Mouse (Mus musculus): Measurements from ENCODE around the gene Itk. TPM values are rescaled to one million over a fixed set of nuclear protein-coding genes. Genes with fewer than 3 reads are reported as not detected.

Itk gene
- polyA plus RNA-seq, 1 experiment from 2014 or later, result 0.03 TPM

DNA sequence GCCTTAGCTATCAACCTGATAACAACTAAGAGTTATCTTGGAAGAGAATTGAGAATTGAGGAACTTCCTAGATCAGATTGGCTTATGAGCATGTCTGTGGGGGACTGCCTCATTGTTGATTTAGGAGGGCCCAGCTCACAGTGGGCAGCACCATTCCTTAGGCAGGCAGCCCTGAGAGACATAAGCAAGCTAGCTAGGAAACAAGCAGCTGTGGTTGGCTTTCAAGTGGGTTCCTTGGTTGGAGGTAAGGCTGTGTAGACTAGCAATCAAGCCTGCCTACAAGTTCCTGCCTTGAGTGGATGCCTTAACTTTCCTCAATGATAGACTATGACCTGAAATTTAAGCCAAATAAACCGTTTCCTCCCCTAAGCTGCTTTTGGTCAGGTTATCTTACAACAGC lies 30.9 kb downstream of the Itk start:
- in situ Hi-C loops (cut with MboI; ENCODE audit: low pct_unique_long_range_greater_than_20kb), result no loop called here
- no peak for TF ChIP-seq CTCF (IDR thresholded peaks at IDR 0.05)
- ChIA-PET POLR2A (interaction anchor here (0.7 kb wide), 1 partner anchor 877 kb away, joined by 8 read pairs; no protein-coding TSS in a partner anchor), CTCF (no interaction called here)
- peaks cover 22% of the 10 kb centered on the region for H3K27me3 ChIP-seq
- DNase-seq (ENCODE audit: low read depth, low spot score) (no peak), ATAC-seq (no peak)

DNA sequence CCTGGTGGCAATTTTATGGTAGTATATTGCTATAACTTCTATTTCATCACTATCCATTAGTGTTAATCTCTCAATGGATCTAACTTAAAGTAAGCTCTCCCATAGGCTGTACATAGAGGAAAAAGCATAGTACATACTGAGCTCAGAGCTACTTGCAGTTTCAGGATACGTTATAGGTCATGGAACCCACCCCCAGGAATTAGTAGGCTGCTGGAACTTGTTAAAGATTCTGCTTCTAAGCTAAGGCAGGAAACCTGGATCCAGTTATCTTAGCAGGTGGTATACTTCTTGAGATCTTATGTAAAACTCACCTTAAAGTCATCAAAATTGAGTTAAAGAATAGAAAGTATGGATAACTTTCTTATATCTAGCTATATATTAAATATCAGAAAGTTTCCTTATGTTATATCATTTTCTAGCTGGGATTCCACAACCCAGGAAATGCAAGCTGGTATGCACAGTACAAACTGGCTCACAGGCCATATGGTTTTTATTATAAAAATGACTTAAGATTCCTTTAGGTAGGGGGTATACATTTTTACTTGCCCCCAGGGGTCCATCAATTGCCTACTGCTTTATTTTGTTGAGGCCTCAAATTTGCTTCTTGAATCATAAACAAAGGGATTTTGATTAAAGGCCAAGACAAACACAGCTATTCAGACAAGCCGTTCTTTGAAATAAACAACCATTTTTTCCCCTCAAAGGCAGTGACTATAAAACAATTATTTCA lies 39.5 kb downstream of the Itk start:
- POLR2A ChIA-PET, result no interaction called here
- DNase-seq (ENCODE audit: low read depth, low spot score) (no peak), ATAC-seq (no peak)
- CTCF ChIA-PET, result no interaction called here
- in situ Hi-C loops (cut with MboI; ENCODE audit: low pct_unique_long_range_greater_than_20kb), result no loop called here
- peaks cover 21% of the 10 kb centered on the region for H3K27me3 ChIP-seq
- TF ChIP-seq CTCF (IDR thresholded peaks at IDR 0.05), result no peak

DNA sequence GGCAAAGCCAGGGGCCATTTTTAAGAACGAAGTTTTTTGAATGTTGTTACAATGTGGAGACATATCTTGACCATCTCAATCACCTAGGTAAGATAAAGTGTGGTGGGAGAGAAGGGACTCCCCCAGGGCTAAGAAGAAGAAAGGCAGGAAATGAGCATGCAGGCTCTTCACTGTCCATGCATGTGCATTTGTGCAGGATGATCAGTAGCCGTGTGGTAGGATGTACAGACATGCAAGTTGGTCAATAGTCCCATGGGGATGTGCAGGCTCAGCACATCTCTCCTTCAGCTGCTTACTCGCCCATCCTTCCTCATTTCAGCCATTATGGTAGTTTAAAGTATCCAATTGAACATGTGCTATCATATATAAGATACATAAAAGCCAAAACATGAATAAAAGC lies 40.9 kb downstream of the Itk start:
- POLR2A ChIA-PET, result no interaction called here
- in situ Hi-C loops (cut with MboI; ENCODE audit: low pct_unique_long_range_greater_than_20kb), result no loop called here
- no peak for ATAC-seq
- TF ChIP-seq CTCF (IDR thresholded peaks at IDR 0.05), result no peak
- DNase-seq (ENCODE audit: low read depth, low spot score), result no peak
- CTCF ChIA-PET, result no interaction called here
- peaks cover 10% of the 10 kb centered on the region for H3K27me3 ChIP-seq

- no peak for TF ChIP-seq CTCF (IDR thresholded peaks at IDR 0.05)
- ChIA-PET POLR2A (no interaction called here), CTCF (no interaction called here)
- H3K27me3 ChIP-seq, result peaks cover 8% of the 10 kb centered on the region
- in situ Hi-C loops (cut with MboI; ENCODE audit: low pct_unique_long_range_greater_than_20kb), result no loop called here
- DNase-seq (ENCODE audit: low read depth, low spot score), result no peak
- no peak for ATAC-seq
Measured at GRCm38 (mm10) chr11:46347756-46348155, 41.6 kb downstream of the Itk start.

DNA sequence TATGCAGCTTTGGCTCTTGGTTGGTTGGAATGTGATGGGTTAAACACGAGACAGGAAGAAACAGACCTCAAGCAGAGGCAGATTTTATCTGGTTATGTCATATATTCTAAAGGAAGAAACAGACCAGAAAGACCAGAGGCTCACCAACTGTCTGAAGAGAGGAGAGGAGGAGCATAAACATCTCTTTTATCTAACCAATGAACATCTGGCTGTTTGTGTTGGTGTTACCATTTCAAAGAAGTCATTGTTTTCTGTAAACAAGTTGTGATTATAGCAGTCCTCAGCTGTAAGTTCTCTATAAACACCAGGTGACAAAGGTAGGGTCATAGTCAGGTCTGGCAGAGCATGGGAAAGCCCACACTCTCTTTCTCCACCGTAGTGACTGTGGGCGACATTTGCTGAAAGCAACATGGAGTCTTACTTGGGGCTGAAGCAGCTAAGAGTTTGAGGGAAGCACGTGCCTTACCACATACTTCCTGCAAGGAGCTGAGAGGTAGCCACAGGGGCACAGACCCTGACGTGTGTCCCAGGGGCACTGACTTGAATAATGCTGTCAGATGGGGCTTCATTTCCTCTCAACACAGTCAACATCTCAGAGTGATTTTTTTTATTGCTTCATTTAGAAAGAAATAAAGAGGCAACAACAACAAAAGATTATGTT lies 45.3 kb downstream of the Itk start:
- in situ Hi-C loops (cut with MboI; ENCODE audit: low pct_unique_long_range_greater_than_20kb), result no loop called here
- POLR2A ChIA-PET, result no interaction called here
- CTCF ChIA-PET, result no interaction called here

GRCm38 (mm10) chr11:46341960-46342359 lies 47.4 kb downstream of the Itk start:
- TF ChIP-seq CTCF (IDR thresholded peaks at IDR 0.05), result no peak
- in situ Hi-C loops (cut with MboI; ENCODE audit: low pct_unique_long_range_greater_than_20kb), result no loop called here
- ChIA-PET CTCF (no interaction called here), POLR2A (no interaction called here)
- DNase-seq (ENCODE audit: low read depth, low spot score) (no peak), ATAC-seq (no peak)
- peaks cover 3% of the 10 kb centered on the region for H3K27me3 ChIP-seq

More for the DNA sequence above, 45.3 kb downstream of the Itk start:
- H3K27me3 ChIP-seq, result peaks cover 3% of the 10 kb centered on the region
- DNase-seq (ENCODE audit: low read depth, low spot score) (no peak), ATAC-seq (no peak)
- no peak for TF ChIP-seq CTCF (IDR thresholded peaks at IDR 0.05)

DNA sequence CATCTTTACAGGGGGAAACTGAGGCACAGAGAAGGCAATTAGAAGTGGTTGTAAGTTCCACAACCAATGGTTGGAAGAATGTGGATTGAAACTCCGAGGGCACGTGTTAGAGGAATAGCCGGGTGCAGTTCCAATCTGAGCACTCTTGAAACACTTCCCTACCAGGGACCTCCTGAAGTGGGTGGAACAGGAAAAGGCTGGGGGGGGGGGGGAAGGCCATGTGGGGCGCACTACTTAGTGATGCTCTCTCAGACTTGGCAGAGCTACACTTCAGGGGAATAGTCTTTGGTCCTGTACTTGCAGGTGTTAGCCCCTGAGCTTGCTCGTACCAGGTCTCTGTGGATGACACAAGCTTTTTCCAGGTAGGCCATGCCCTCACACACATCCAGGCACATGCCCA lies 53.3 kb downstream of the Itk start:
- in situ Hi-C loops (cut with MboI; ENCODE audit: low pct_unique_long_range_greater_than_20kb), result no loop called here
- ChIA-PET CTCF (no interaction called here), POLR2A (no interaction called here)
- TF ChIP-seq CTCF (IDR thresholded peaks at IDR 0.05), result no peak
- ATAC-seq, result no peak
- no peak for DNase-seq (ENCODE audit: low read depth, low spot score)
- peaks cover 11% of the 10 kb centered on the region for H3K27me3 ChIP-seq

DNA sequence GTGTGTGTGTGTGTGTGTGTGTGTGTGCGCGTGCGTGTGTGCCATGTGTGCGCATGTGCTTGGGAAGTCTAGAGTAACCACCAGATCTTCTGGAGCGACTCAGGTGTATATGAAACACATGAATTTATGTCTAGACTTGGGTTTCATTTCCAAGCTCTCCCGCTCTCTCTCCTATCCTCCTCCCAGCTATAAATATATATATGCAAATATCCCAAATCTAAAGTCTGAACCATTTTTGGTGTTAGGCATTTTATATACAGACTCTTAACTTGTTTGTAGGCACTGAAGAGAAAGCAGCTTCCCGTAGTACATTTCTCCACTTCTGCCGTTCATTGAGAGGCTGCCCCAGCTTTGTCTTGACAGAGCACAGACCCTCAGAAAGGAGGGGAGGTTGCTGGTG lies 57.1 kb downstream of the Itk start:
- no peak for TF ChIP-seq CTCF (IDR thresholded peaks at IDR 0.05)
- DNase-seq (ENCODE audit: low read depth, low spot score), result no peak
- peaks cover 11% of the 10 kb centered on the region for H3K27me3 ChIP-seq
- in situ Hi-C loops (cut with MboI; ENCODE audit: low pct_unique_long_range_greater_than_20kb), result no loop called here
- POLR2A ChIA-PET, result no interaction called here
- ATAC-seq, result no peak
- CTCF ChIA-PET, result interaction anchor here (1.1 kb wide), 1 partner anchor 99 kb away, joined by 3 read pairs; no protein-coding TSS in a partner anchor

DNA sequence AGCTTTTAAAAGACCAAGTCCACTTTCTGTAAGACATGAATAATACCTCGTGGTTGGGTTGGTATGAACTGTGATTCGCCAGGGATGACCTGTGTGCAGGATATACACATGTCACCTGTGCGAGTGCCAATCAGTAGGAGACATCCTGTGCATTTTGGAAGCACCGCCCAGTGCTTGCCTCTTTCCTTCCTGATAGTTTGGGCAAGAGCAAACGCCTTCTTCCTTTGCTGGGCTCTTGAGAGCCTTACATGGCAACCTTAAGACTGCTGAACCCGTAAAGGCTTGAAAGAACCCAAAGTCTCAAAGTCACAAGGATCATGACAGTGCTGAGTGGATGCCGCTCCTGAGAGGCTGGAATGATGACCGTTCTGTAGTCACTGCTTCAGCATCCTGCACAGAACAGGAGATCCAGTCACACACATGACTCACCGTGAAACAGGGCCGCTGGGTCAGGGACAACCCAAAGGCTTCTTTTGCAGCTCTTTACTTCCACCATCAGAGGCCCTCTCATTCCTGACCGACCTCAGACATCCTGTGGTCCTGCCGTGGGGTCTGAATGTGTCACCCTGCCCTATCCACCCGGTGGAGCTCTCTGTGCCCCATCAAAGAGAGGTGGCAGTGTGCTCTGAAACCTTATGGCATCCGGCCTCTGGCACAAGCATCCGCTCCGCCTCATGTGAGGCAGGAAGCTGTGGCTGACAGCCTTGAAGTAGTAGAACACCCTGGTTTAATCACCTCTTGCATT lies 62.9 kb downstream of the Itk start:
- no peak for DNase-seq (ENCODE audit: low read depth, low spot score)
- ChIA-PET CTCF (no interaction called here), POLR2A (no interaction called here)
- H3K27me3 ChIP-seq, result no peaks in the 10 kb centered on the region
- in situ Hi-C loops (cut with MboI; ENCODE audit: low pct_unique_long_range_greater_than_20kb), result no loop called here
- TF ChIP-seq CTCF (IDR thresholded peaks at IDR 0.05), result no peak
- no peak for ATAC-seq

- ATAC-seq (no peak), DNase-seq (ENCODE audit: low read depth, low spot score) (no peak)
- in situ Hi-C loops (cut with MboI; ENCODE audit: low pct_unique_long_range_greater_than_20kb), result no loop called here
- peaks cover 13% of the 10 kb centered on the region for H3K27me3 ChIP-seq
- ChIA-PET POLR2A (no interaction called here), CTCF (no interaction called here)
- no peak for TF ChIP-seq CTCF (IDR thresholded peaks at IDR 0.05)
Measured at GRCm38 (mm10) chr11:46321559-46321958, 67.8 kb downstream of the Itk start.

GRCm38 (mm10) chr11:46314534-46314933 lies 74.8 kb downstream of the Itk start:
- TF ChIP-seq CTCF (IDR thresholded peaks at IDR 0.05), result no peak
- peaks cover 26% of the 10 kb centered on the region for H3K27me3 ChIP-seq
- in situ Hi-C loops (cut with MboI; ENCODE audit: low pct_unique_long_range_greater_than_20kb), result no loop called here
- ATAC-seq (no peak), DNase-seq (ENCODE audit: low read depth, low spot score) (no peak)
- ChIA-PET CTCF (no interaction called here), POLR2A (no interaction called here)
